Mouse (Mus musculus): ENCODE measurements around the gene Il17a. TPM values are rescaled to one million over a fixed set of nuclear protein-coding genes. Genes with fewer than 3 reads are reported as not detected.
"Not testable (repeated sequence)": the region's sequence is repeated elsewhere in the genome, so short reads cannot be mapped to it uniquely, and the experiment has no call there.

Il17a gene
- polyA plus RNA-seq, 1 experiment from 2014 or later = not detected

- H3K4me1 ChIP-seq (ENCODE audit: control insufficient read depth, insufficient read depth, low read length) = no peaks in the 10 kb centered on the region
- no peak overlapping the region for H3K4me3 ChIP-seq (ENCODE audit: low read length)
- H3K36me3 ChIP-seq (ENCODE audit: control insufficient read depth, insufficient read depth, low read length) = no peaks in the 10 kb centered on the region
- no peaks in the 10 kb centered on the region for H3K9me3 ChIP-seq (ENCODE audit: control insufficient read depth, low read length)
- WGBS = 83% methylated on average over 4 of the region's 4 CpGs
- H3K9ac ChIP-seq (ENCODE audit: low read depth, low read length) = no peak overlapping the region
- no peaks in the 10 kb centered on the region for H3K27me3 ChIP-seq (replicated peaks; ENCODE audit: control insufficient read depth, insufficient read depth, low read length)
- H3K4me2 ChIP-seq (ENCODE audit: low read depth, low read length) = no peak overlapping the region
- no peak for ATAC-seq
- H3K27ac ChIP-seq (ENCODE audit: low read length) = no peak overlapping the region
Observed at GRCm38 (mm10) chr1:20736572-20736971, 5.9 kb downstream of the Il17a start.

- 81% methylated on average over 2 of the region's 2 CpGs for WGBS
- Histone ChIP-seq H3K4me1 (ENCODE audit: control insufficient read depth, insufficient read depth, low read length) (no peaks in the 10 kb centered on the region), H3K9me3 (ENCODE audit: control insufficient read depth, low read length) (no peaks in the 10 kb centered on the region), H3K4me2 (ENCODE audit: low read depth, low read length) (no peak overlapping the region), H3K27ac (ENCODE audit: low read length) (no peak overlapping the region), H3K36me3 (ENCODE audit: control insufficient read depth, insufficient read depth, low read length) (no peaks in the 10 kb centered on the region), H3K27me3 (replicated peaks; ENCODE audit: control insufficient read depth, insufficient read depth, low read length) (no peaks in the 10 kb centered on the region), H3K4me3 (ENCODE audit: low read length) (no peak overlapping the region), H3K9ac (ENCODE audit: low read depth, low read length) (no peak overlapping the region)
- no peak for ATAC-seq
Observed at GRCm38 (mm10) chr1:20738483-20738882, 7.8 kb downstream of the Il17a start.

- Histone ChIP-seq H3K27me3 (replicated peaks; ENCODE audit: control insufficient read depth, insufficient read depth, low read length) (no peaks in the 10 kb centered on the region), H3K36me3 (ENCODE audit: control insufficient read depth, insufficient read depth, low read length) (no peaks in the 10 kb centered on the region), H3K27ac (ENCODE audit: low read length) (no peak overlapping the region), H3K4me3 (ENCODE audit: low read length) (no peak overlapping the region), H3K4me2 (ENCODE audit: low read depth, low read length) (no peak overlapping the region), H3K9me3 (ENCODE audit: control insufficient read depth, low read length) (no peaks in the 10 kb centered on the region), H3K4me1 (ENCODE audit: control insufficient read depth, insufficient read depth, low read length) (no peaks in the 10 kb centered on the region), H3K9ac (ENCODE audit: low read depth, low read length) (no peak overlapping the region)
- 61% methylated on average over 3 of the region's 3 CpGs for WGBS
- no peak for ATAC-seq
Observed at GRCm38 (mm10) chr1:20740496-20740998, 9.8 kb downstream of the Il17a start.

GRCm38 (mm10) chr1:20754439-20754838, 23.7 kb downstream of the Il17a start:
- H3K27me3 ChIP-seq (replicated peaks; ENCODE audit: control insufficient read depth, insufficient read depth, low read length) = no peaks in the 10 kb centered on the region
- no peak overlapping the region for H3K27ac ChIP-seq (ENCODE audit: low read length)
- no peaks in the 10 kb centered on the region for H3K9me3 ChIP-seq (ENCODE audit: control insufficient read depth, low read length)
- no peak for ATAC-seq
- no peak overlapping the region for H3K9ac ChIP-seq (ENCODE audit: low read depth, low read length)
- 77% methylated on average over 10 of the region's 10 CpGs for WGBS
- H3K4me2 ChIP-seq (ENCODE audit: low read depth, low read length) = no peak overlapping the region
- H3K36me3 ChIP-seq (ENCODE audit: control insufficient read depth, insufficient read depth, low read length) = no peaks in the 10 kb centered on the region
- H3K4me3 ChIP-seq (ENCODE audit: low read length) = no peak overlapping the region
- H3K4me1 ChIP-seq (ENCODE audit: control insufficient read depth, insufficient read depth, low read length) = no peaks in the 10 kb centered on the region

DNA sequence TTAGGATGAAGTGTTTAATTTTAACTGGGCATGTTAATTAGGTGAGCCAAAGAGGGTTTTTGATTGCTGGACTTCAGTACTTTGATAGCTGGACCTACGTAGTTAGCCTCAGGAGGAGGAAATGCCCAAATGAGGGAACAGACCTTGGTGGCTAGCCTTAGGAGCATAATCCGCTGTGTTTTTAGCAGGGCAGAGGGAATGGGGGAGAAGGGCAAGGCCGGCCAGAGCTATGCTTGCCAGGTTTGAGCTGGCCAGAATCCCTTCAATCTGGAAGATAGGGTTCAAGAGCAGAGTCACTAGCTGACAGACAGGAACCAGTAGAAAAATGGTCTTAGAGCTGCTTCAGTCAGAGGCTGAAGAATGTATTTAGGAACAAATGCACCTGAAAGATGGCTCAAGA, 26.9 kb downstream of the Il17a start:
- H3K4me2 ChIP-seq (ENCODE audit: low read depth, low read length) = no peak overlapping the region
- no peaks in the 10 kb centered on the region for H3K36me3 ChIP-seq (ENCODE audit: control insufficient read depth, insufficient read depth, low read length)
- H3K27me3 ChIP-seq (replicated peaks; ENCODE audit: control insufficient read depth, insufficient read depth, low read length) = no peaks in the 10 kb centered on the region
- H3K9me3 ChIP-seq (ENCODE audit: control insufficient read depth, low read length) = no peaks in the 10 kb centered on the region
- no peak overlapping the region for H3K27ac ChIP-seq (ENCODE audit: low read length)
- WGBS = 91% methylated on average over 3 of the region's 3 CpGs
- no peak for ATAC-seq
- H3K4me1 ChIP-seq (ENCODE audit: control insufficient read depth, insufficient read depth, low read length) = no peaks in the 10 kb centered on the region
- no peak overlapping the region for H3K4me3 ChIP-seq (ENCODE audit: low read length)
- H3K9ac ChIP-seq (ENCODE audit: low read depth, low read length) = no peak overlapping the region

DNA sequence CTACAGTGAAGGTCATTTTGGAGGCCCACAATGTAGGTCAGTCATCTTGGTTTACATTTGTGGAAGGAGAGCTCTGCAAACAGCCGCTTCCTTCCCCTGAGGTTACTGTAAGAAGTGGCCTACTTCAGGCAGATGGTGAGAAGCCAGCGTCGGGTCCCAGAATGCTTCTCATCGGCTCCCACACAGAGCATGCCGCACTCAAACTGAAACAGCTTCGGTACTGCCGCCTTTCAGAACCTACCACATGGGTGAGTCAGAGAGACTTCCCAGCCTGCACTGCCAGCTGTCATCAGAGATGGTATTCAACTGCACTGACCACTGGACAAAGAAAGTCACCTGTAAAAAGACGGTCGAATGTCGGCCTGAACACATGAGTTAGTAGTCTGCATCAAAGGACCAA, 29.1 kb downstream of the Il17a start:
- H3K9ac ChIP-seq (ENCODE audit: low read depth, low read length) = no peak overlapping the region
- no peak for ATAC-seq
- WGBS = 79% methylated on average over 10 of the region's 10 CpGs
- H3K4me1 ChIP-seq (ENCODE audit: control insufficient read depth, insufficient read depth, low read length) = no peaks in the 10 kb centered on the region
- H3K27ac ChIP-seq (ENCODE audit: low read length) = no peak overlapping the region
- no peaks in the 10 kb centered on the region for H3K27me3 ChIP-seq (replicated peaks; ENCODE audit: control insufficient read depth, insufficient read depth, low read length)
- H3K4me2 ChIP-seq (ENCODE audit: low read depth, low read length) = no peak overlapping the region
- no peak overlapping the region for H3K4me3 ChIP-seq (ENCODE audit: low read length)
- H3K9me3 ChIP-seq (ENCODE audit: control insufficient read depth, low read length) = no peaks in the 10 kb centered on the region
- no peaks in the 10 kb centered on the region for H3K36me3 ChIP-seq (ENCODE audit: control insufficient read depth, insufficient read depth, low read length)

DNA sequence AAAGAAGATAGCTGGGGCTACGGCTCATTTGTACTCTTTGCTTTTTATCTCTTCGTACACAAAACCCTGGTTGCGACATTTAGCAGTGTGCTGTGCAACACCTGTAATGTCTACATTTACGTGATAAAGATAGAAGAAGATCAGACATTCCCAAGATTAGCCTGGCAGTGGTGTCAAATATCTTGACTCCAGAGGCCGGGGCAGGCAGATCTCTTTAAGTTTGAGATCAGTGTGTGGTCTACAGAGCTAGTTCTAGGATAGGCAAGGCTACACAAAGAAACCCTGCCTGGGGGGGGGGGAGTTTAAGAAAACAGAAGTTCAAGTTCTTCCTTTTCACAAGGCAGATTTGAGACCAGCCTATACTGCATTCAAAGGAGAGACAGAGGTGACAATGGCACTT, 29.6 kb downstream of the Il17a start:
- Histone ChIP-seq H3K4me2 (ENCODE audit: low read depth, low read length) (no peak overlapping the region), H3K4me3 (ENCODE audit: low read length) (no peak overlapping the region), H3K9ac (ENCODE audit: low read depth, low read length) (no peak overlapping the region), H3K9me3 (ENCODE audit: control insufficient read depth, low read length) (no peaks in the 10 kb centered on the region), H3K27ac (ENCODE audit: low read length) (no peak overlapping the region), H3K27me3 (replicated peaks; ENCODE audit: control insufficient read depth, insufficient read depth, low read length) (no peaks in the 10 kb centered on the region), H3K36me3 (ENCODE audit: control insufficient read depth, insufficient read depth, low read length) (no peaks in the 10 kb centered on the region), H3K4me1 (ENCODE audit: control insufficient read depth, insufficient read depth, low read length) (no peaks in the 10 kb centered on the region)
- WGBS = 71% methylated on average over 5 of the region's 5 CpGs
- no peak for ATAC-seq

DNA sequence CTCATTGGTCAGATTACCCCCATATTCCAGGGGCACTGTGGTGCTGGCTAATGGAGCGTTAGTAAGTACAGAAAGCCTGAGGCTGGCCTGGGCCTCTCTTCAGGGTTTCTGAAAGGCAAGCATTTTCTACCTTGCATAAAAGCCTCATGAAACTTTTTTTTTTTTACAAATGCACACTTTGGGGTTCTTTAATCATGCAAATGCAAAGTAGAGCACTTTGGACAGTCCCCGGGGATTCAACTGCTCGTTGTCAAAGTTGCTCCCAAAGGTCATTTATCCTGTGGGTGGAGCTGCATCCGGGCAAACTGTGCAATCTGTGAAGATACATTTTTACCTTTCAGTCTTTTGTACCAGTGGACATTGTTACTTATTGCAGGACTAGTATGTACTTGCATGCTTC, 30.7 kb downstream of the Il17a start:
- 79% methylated on average over 4 of the region's 4 CpGs for WGBS
- no peaks in the 10 kb centered on the region for H3K9me3 ChIP-seq (ENCODE audit: control insufficient read depth, low read length)
- no peaks in the 10 kb centered on the region for H3K36me3 ChIP-seq (ENCODE audit: control insufficient read depth, insufficient read depth, low read length)
- H3K9ac ChIP-seq (ENCODE audit: low read depth, low read length) = no peak overlapping the region
- no peak overlapping the region for H3K4me2 ChIP-seq (ENCODE audit: low read depth, low read length)
- no peaks in the 10 kb centered on the region for H3K4me1 ChIP-seq (ENCODE audit: control insufficient read depth, insufficient read depth, low read length)
- H3K27me3 ChIP-seq (replicated peaks; ENCODE audit: control insufficient read depth, insufficient read depth, low read length) = no peaks in the 10 kb centered on the region
- H3K27ac ChIP-seq (ENCODE audit: low read length) = no peak overlapping the region
- H3K4me3 ChIP-seq (ENCODE audit: low read length) = no peak overlapping the region
- no peak for ATAC-seq

- Histone ChIP-seq H3K9me3 (ENCODE audit: control insufficient read depth, low read length) (no peaks in the 10 kb centered on the region), H3K27me3 (replicated peaks; ENCODE audit: control insufficient read depth, insufficient read depth, low read length) (no peaks in the 10 kb centered on the region), H3K9ac (ENCODE audit: low read depth, low read length) (no peak overlapping the region), H3K4me2 (ENCODE audit: low read depth, low read length) (no peak overlapping the region), H3K4me1 (ENCODE audit: control insufficient read depth, insufficient read depth, low read length) (no peaks in the 10 kb centered on the region), H3K36me3 (ENCODE audit: control insufficient read depth, insufficient read depth, low read length) (no peaks in the 10 kb centered on the region), H3K4me3 (ENCODE audit: low read length) (no peak overlapping the region), H3K27ac (ENCODE audit: low read length) (no peak overlapping the region)
- WGBS = 77% methylated on average over 6 of the region's 6 CpGs
- ATAC-seq = no peak
Observed at GRCm38 (mm10) chr1:20766526-20766925, 35.8 kb downstream of the Il17a start.

DNA sequence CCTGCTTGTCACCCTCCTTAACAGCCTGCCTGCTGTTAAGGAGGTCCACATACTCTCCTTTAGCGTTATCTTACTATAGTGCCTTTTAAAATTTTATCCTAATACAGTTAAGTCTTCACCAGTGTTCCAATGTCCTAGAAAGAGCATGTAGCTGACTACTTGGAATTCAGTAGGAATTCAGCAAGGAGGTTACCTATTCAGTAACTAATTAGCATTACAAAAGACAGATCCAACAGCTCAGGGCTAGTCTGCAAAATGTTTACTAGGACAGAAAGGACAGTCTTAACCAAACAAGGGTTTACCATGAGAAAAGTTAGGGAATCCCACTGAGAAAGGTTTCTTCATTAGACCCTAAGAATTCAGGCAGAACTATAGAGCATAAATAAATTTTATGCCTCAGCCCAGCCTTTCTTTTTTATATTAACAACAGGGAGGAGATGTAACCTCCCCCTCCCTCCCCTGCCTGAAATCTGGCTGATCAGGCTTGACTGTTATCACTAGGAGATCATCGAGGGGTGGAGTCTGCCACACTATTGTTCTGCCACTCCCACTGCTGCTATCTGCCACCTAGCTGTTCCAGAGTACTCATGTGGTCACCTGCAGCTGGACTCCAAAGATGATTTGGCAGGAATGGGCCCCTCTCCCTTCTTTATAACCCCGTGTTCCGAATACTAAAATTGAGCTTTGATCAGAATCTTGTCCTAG, 43.5 kb downstream of the Il17a start:
- H3K9ac ChIP-seq (ENCODE audit: low read depth, low read length); ATAC-seq; H3K4me1 ChIP-seq (ENCODE audit: control insufficient read depth, insufficient read depth, low read length); H3K27ac ChIP-seq (ENCODE audit: low read length); H3K4me3 ChIP-seq (ENCODE audit: low read length); H3K4me2 ChIP-seq (ENCODE audit: low read depth, low read length); H3K36me3 ChIP-seq (ENCODE audit: control insufficient read depth, insufficient read depth, low read length); H3K27me3 ChIP-seq (replicated peaks; ENCODE audit: control insufficient read depth, insufficient read depth, low read length); H3K9me3 ChIP-seq (ENCODE audit: control insufficient read depth, low read length): not testable (repeated sequence)
- WGBS = 81% methylated on average over 4 of the region's 4 CpGs

Data from intestine, embryonic 16.5 days (tissue).